Mouse (Mus musculus): ENCODE data around the gene Pde4a. TPM values are rescaled to one million over a fixed set of nuclear protein-coding genes. Genes with fewer than 3 reads are reported as not detected.

Pde4a gene
- polyA plus RNA-seq, 1 experiment from 2014 or later = 6.2 TPM

DNA sequence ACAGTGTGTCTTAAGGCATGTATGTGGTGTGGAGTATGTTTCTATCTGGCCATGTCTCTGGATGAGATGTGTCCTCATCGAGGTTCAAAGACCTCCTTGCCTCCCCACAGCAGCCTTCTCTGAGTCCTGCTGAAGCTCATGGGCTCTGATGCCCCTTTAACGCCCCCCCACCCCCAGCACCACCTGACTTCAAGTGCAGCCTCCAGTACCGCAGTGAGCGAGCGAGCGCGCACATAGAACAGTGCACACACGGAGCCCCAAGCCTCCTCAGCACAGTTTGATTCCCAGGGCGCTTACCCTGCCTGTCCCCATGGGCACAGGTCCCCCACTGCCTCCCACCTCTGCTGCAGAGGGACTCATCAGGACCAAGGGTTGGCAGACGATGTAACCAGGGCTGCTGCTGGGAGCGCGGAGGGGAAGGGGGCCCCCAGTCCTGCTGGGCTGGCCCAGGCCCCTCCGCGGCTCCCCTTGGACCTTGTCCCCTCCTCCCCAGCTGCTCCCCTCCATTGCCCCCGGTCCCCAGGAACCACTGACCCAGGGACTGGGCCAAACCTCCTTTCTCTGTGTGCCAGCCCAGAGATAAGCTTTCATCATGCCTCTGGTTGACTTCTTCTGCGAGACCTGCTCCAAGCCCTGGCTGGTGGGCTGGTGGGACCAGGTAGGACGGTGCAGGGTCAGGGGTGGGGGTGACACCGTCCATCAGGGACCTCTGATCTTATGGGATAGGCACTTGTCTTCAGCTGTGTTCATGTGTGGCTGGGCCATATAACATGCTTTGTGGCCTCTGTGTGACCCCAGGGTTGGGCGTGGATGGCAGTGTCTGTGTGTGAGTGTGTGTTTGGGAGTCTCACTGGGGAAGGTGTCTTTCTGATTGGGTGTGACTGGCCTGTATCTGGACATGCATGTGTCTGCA, 31.3 kb downstream of the Pde4a start:
- ATAC-seq (ENCODE audit: low read depth) (peak; percentile 72), DNase-seq (ENCODE audit: low spot score) (peak; percentile 29)
- peak overlapping the region; percentile 56 for H3K9ac ChIP-seq (ENCODE audit: low read depth, low read length)
- H3K27ac ChIP-seq (replicated peaks; ENCODE audit: low read depth, low read length) = no peak overlapping the region
- H3K36me3 ChIP-seq (ENCODE audit: control insufficient read depth, insufficient read depth, low read length) = no peaks in the 10 kb centered on the region
- peak overlapping the region; percentile 55 for H3K4me2 ChIP-seq (ENCODE audit: low read depth, low read length)
- no peaks in the 10 kb centered on the region for H3K9me3 ChIP-seq (ENCODE audit: control insufficient read depth, low read length)
- 0 out of 2 replicates have a peak, but pooled peaks cover 3% of the 10 kb centered on the region for H3K4me1 ChIP-seq (ENCODE audit: control insufficient read depth, insufficient read depth, low read length)
- WGBS = 25% methylated on average over 14 of the region's 19 CpGs
- peak overlapping the region; percentile 17 for H3K4me3 ChIP-seq (ENCODE audit: low read depth, low read length)
- H3K27me3 ChIP-seq (replicated peaks; ENCODE audit: control insufficient read depth, insufficient read depth, low read length) = no peaks in the 10 kb centered on the region

DNA sequence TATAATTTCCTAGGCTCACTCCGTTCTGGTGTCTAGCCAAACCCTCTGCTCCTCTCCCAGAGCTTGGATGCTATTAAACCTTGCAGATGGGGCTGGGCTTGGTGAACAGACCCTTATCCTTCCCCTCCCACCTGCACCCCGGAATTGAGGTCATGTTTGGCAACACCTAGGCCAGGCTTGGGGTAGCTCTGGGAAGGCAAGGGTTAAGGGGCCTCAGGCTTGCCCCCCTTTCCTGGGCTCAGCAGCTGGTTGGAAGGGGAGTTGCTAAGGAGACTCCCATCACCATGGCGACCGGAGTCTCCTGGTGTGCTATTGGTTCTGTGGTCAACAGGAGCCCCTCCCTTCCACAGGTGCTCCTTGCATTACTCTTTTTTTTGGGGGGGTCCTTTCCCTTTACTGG, 32.5 kb downstream of the Pde4a start:
- H3K4me2 ChIP-seq (ENCODE audit: low read depth, low read length) = peak overlapping the region; percentile 55
- ATAC-seq (ENCODE audit: low read depth) (peak; percentile 77), DNase-seq (ENCODE audit: low spot score) (peak; percentile 60)
- H3K4me3 ChIP-seq (ENCODE audit: low read depth, low read length) = no peak overlapping the region
- H3K4me1 ChIP-seq (ENCODE audit: control insufficient read depth, insufficient read depth, low read length) = 0 out of 2 replicates have a peak, but pooled peaks cover 3% of the 10 kb centered on the region
- 18% methylated on average over 4 of the region's 4 CpGs for WGBS
- no peak overlapping the region for H3K9ac ChIP-seq (ENCODE audit: low read depth, low read length)
- no peaks in the 10 kb centered on the region for H3K27me3 ChIP-seq (replicated peaks; ENCODE audit: control insufficient read depth, insufficient read depth, low read length)
- H3K9me3 ChIP-seq (ENCODE audit: control insufficient read depth, low read length) = no peaks in the 10 kb centered on the region
- H3K27ac ChIP-seq (replicated peaks; ENCODE audit: low read depth, low read length) = no peak overlapping the region
- no peaks in the 10 kb centered on the region for H3K36me3 ChIP-seq (ENCODE audit: control insufficient read depth, insufficient read depth, low read length)

DNA sequence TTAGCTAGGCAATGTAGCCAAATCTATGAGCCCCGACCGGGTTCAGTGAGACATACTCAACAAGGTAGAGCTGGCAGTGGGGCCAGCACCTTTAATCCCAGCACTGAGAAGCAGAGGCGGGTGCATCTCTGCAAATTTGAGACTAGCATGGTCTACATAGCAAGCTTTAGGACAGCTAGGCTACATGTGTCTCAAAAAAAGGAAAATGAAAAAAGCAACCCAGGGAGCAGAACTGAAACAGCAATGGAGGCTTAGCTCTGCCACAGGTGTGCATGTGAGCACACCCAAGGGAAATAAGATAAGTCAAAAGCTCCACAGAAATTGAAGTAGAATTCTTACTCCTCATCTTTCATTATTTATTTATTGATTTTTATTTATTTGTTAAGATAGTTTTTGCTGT, 33.4 kb downstream of the Pde4a start:
- ATAC-seq (ENCODE audit: low read depth) (no peak), DNase-seq (ENCODE audit: low spot score) (no peak)
- no peak overlapping the region for H3K4me2 ChIP-seq (ENCODE audit: low read depth, low read length)
- 75% methylated on average over 3 of the region's 3 CpGs for WGBS
- H3K4me3 ChIP-seq (ENCODE audit: low read depth, low read length) = no peak overlapping the region
- H3K9ac ChIP-seq (ENCODE audit: low read depth, low read length) = no peak overlapping the region
- no peaks in the 10 kb centered on the region for H3K27me3 ChIP-seq (replicated peaks; ENCODE audit: control insufficient read depth, insufficient read depth, low read length)
- H3K36me3 ChIP-seq (ENCODE audit: control insufficient read depth, insufficient read depth, low read length) = no peaks in the 10 kb centered on the region
- 0 out of 2 replicates have a peak, but pooled peaks cover 3% of the 10 kb centered on the region for H3K4me1 ChIP-seq (ENCODE audit: control insufficient read depth, insufficient read depth, low read length)
- H3K27ac ChIP-seq (replicated peaks; ENCODE audit: low read depth, low read length) = no peak overlapping the region
- H3K9me3 ChIP-seq (ENCODE audit: control insufficient read depth, low read length) = no peaks in the 10 kb centered on the region

DNA sequence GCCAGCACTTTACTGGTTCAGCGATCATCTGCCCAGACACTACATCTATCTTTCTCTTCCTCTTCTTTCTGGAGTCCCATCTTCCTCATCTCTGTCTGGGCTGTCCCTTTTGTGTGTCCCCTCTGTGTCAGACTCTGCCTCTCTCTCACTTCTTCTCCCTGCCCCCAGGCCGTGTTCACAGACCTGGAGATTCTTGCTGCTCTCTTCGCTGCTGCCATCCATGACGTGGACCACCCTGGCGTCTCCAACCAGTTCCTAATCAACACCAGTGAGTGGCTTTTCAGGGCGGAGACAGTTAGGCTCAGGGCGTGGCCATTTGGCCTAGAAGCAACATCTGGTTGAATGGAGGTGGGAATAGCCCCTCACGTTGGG, 38.6 kb downstream of the Pde4a start:
- Histone ChIP-seq H3K27me3 (replicated peaks; ENCODE audit: control insufficient read depth, insufficient read depth, low read length) (no peaks in the 10 kb centered on the region), H3K4me1 (ENCODE audit: control insufficient read depth, insufficient read depth, low read length) (peaks cover 6% of the 10 kb centered on the region), H3K27ac (replicated peaks; ENCODE audit: low read depth, low read length) (no peak overlapping the region), H3K9ac (ENCODE audit: low read depth, low read length) (no peak overlapping the region), H3K36me3 (ENCODE audit: control insufficient read depth, insufficient read depth, low read length) (no peaks in the 10 kb centered on the region), H3K9me3 (ENCODE audit: control insufficient read depth, low read length) (no peaks in the 10 kb centered on the region), H3K4me2 (ENCODE audit: low read depth, low read length) (peak overlapping the region; percentile 66; the same call in 1 of the 2 replicates), H3K4me3 (ENCODE audit: low read depth, low read length) (no peak overlapping the region)
- 20% methylated on average over 8 of the region's 8 CpGs for WGBS
- DNase-seq (ENCODE audit: low spot score) (no peak), ATAC-seq (ENCODE audit: low read depth) (no peak)

DNA sequence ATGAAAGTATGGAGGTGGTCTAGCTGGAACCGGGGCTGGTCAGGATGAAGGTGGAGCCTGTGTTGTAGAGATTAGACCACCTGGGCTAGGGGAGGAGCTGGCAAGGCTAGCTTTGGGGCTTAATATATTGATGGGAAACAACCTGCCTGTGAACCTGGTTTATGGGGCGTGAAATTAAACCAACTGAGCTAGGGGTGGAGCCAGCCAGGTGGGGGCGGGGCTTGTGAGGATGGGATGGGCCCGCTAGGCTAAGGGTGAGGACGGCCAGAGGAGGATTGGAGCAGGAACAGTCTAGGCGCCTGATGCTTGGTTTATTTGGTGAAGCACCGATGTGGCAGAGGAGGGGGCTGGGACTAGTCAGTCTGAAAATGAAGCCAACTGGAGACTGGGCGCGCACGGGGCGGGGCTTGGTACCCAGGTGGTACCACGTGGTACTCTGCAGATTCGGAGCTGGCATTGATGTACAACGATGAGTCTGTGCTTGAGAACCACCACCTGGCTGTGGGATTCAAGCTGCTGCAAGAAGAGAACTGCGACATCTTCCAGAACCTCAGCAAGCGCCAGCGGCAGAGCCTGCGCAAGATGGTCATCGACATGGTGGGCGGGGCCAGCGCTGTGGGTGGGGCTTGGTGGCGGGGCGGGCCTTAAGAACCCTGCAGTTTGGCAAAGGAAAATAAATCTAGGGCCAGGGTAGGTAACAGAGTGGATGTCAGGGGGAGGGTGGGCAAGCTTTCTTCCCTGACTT, 39.2 kb downstream of the Pde4a start:
- Histone ChIP-seq H3K27ac (replicated peaks; ENCODE audit: low read depth, low read length) (no peak overlapping the region), H3K4me2 (ENCODE audit: low read depth, low read length) (peak overlapping the region; percentile 66), H3K27me3 (replicated peaks; ENCODE audit: control insufficient read depth, insufficient read depth, low read length) (no peaks in the 10 kb centered on the region), H3K9me3 (ENCODE audit: control insufficient read depth, low read length) (no peaks in the 10 kb centered on the region), H3K4me3 (ENCODE audit: low read depth, low read length) (peak overlapping the region; percentile 43), H3K36me3 (ENCODE audit: control insufficient read depth, insufficient read depth, low read length) (no peaks in the 10 kb centered on the region), H3K9ac (ENCODE audit: low read depth, low read length) (peak overlapping the region; percentile 56), H3K4me1 (ENCODE audit: control insufficient read depth, insufficient read depth, low read length) (peaks cover 6% of the 10 kb centered on the region)
- 3% methylated on average over 21 of the region's 23 CpGs for WGBS
- ATAC-seq (ENCODE audit: low read depth) (peak; percentile 58), DNase-seq (ENCODE audit: low spot score) (no peak)

DNA sequence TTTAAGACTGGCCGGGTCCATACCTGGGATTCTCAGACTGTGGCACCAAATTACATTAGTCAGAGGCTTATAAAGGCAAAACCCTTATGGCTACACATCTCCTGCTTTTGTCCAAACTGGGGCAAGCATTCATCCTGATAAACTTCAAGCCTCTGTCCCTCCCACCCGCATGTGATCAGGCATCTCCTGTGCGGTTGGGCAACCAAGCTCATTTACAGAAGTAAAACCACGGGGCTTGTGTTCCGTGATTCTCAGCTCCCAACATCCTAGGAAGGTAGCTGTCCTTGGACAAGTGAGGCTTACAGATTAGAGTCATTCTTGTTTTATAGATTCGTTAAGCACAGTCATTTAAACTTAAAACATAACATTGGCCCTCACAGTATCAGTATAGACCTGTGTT, 41.3 kb downstream of the Pde4a start:
- no peak overlapping the region for H3K9ac ChIP-seq (ENCODE audit: low read depth, low read length)
- no peaks in the 10 kb centered on the region for H3K36me3 ChIP-seq (ENCODE audit: control insufficient read depth, insufficient read depth, low read length)
- no peaks in the 10 kb centered on the region for H3K9me3 ChIP-seq (ENCODE audit: control insufficient read depth, low read length)
- peaks cover 6% of the 10 kb centered on the region for H3K4me1 ChIP-seq (ENCODE audit: control insufficient read depth, insufficient read depth, low read length)
- no peak for ATAC-seq (ENCODE audit: low read depth)
- WGBS = 84% methylated on average over 6 of the region's 6 CpGs
- no peak overlapping the region for H3K4me2 ChIP-seq (ENCODE audit: low read depth, low read length)
- no peak overlapping the region for H3K27ac ChIP-seq (replicated peaks; ENCODE audit: low read depth, low read length)
- H3K4me3 ChIP-seq (ENCODE audit: low read depth, low read length) = no peak overlapping the region
- no peak for DNase-seq (ENCODE audit: low spot score)
- no peaks in the 10 kb centered on the region for H3K27me3 ChIP-seq (replicated peaks; ENCODE audit: control insufficient read depth, insufficient read depth, low read length)

DNA sequence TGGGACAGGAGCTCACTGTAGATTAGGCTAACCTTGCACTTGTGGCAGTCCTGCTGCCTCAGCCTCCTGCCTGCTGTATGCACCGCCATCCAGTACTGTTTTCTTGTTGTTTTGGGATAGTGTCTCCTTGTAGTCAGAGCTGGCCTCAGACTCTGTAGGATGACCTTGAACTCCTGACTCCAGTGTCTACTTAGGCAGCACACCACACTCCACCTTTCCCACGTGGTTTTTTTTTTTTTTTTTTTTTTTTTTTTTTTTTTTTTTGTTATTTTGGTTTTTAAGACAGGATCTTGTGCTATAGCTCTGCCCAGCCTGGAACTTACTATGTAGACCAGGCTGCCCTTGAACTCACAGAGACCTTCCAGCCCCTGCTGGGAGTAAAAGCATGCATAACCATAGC, 43.1 kb downstream of the Pde4a start:
- Histone ChIP-seq H3K36me3 (ENCODE audit: control insufficient read depth, insufficient read depth, low read length) (no peaks in the 10 kb centered on the region), H3K9me3 (ENCODE audit: control insufficient read depth, low read length) (no peaks in the 10 kb centered on the region), H3K27me3 (replicated peaks; ENCODE audit: control insufficient read depth, insufficient read depth, low read length) (no peaks in the 10 kb centered on the region), H3K27ac (replicated peaks; ENCODE audit: low read depth, low read length) (no peak overlapping the region), H3K4me1 (ENCODE audit: control insufficient read depth, insufficient read depth, low read length) (peaks cover 6% of the 10 kb centered on the region), H3K4me2 (ENCODE audit: low read depth, low read length) (no peak overlapping the region), H3K4me3 (ENCODE audit: low read depth, low read length) (no peak overlapping the region), H3K9ac (ENCODE audit: low read depth, low read length) (no peak overlapping the region; the same call in 1 of the 2 replicates)
- DNase-seq (ENCODE audit: low spot score) = no peak
- WGBS = 60% methylated on average over 2 of the region's 2 CpGs
- ATAC-seq (ENCODE audit: low read depth) = no peak

DNA sequence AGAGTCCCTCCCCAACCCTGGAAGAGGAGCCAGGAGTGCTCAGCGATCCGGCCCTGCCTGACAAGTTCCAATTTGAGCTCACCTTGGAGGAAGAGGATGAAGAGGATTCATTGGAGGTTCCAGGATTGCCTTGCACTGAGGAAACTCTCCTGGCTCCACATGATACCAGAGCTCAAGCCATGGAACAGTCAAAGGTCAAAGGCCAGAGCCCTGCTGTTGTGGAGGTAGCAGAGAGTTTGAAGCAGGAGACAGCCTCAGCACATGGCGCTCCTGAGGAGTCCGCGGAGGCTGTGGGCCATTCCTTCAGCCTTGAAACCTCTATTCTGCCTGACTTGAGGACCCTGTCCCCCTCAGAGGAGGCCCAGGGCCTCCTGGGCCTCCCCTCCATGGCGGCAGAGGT, 45.3 kb downstream of the Pde4a start:
- H3K4me2 ChIP-seq (ENCODE audit: low read depth, low read length) = no peak overlapping the region
- H3K4me3 ChIP-seq (ENCODE audit: low read depth, low read length) = no peak overlapping the region
- no peaks in the 10 kb centered on the region for H3K9me3 ChIP-seq (ENCODE audit: control insufficient read depth, low read length)
- H3K4me1 ChIP-seq (ENCODE audit: control insufficient read depth, insufficient read depth, low read length) = no peaks in the 10 kb centered on the region
- no peak overlapping the region for H3K27ac ChIP-seq (replicated peaks; ENCODE audit: low read depth, low read length)
- no peak for ATAC-seq (ENCODE audit: low read depth)
- H3K9ac ChIP-seq (ENCODE audit: low read depth, low read length) = no peak overlapping the region
- DNase-seq (ENCODE audit: low spot score) = no peak
- 64% methylated on average over 6 of the region's 6 CpGs for WGBS
- H3K27me3 ChIP-seq (replicated peaks; ENCODE audit: control insufficient read depth, insufficient read depth, low read length) = no peaks in the 10 kb centered on the region
- no peaks in the 10 kb centered on the region for H3K36me3 ChIP-seq (ENCODE audit: control insufficient read depth, insufficient read depth, low read length)

Measured in embryonic facial prominence, embryonic 14.5 days (tissue).